Mouse (Mus musculus): ENCODE measurements around the gene Il23a. TPM values are rescaled to one million over a fixed set of nuclear protein-coding genes. Genes with fewer than 3 reads are reported as not detected.
"Not testable (repeated sequence)": the region's sequence is repeated elsewhere in the genome, so short reads cannot be mapped to it uniquely, and the experiment has no call there.

The Il23a gene
- polyA plus RNA-seq, 1 experiment from 2014 or later = 4.3 TPM

DNA sequence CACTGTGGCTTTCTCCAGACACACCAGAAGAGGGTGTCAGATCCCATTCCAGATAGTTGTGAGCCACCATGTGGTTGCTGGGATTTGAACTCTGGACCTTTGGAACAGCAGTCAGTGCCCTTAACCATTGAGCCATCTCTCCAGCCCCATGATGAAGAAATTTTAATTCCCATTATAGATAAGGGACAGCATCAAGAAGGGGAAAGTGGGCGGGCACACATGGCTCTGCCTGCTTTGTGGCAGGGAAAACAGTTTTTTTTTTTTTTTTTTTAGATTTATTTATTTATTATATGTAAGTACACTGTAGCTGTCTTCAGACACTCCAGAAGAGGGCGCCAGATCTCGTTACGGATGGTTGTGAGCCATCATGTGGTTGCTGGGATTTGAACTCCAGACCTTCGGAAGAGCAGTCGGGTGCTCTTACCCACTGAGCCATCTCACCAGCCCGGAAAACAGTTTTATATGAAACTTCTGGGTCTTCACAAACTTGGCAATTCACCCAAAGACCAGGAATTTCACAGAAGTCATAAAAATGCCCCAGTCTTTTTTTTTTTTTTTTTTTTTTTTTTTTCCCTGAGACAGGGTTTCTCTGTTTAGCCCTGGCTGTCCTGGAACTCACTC lies 25.6 kb downstream of the Il23a start:
- WGBS = 97% methylated on average over 4 of the region's 7 CpGs
- H3K4me1 ChIP-seq (ENCODE audit: control insufficient read depth in 2 of 2, insufficient read depth in 2 of 2, low read length in 2 of 2); H3K9me3 ChIP-seq (ENCODE audit: control insufficient read depth, low read length); H3K27me3 ChIP-seq (ENCODE audit: control insufficient read depth, insufficient read depth, low read length); H3K4me2 ChIP-seq (ENCODE audit: low read length); H3K27ac ChIP-seq (replicated peaks in 1 of 2; ENCODE audit: control insufficient read depth in 1 of 2, insufficient read depth in 1 of 2, low read depth in 2 of 2, low read length in 2 of 2); H3K9ac ChIP-seq (ENCODE audit: low read length); ATAC-seq (ENCODE audit: insufficient number of reproducible peaks, insufficient read depth, low FRiP score, low read depth); H3K4me3 ChIP-seq (ENCODE audit: control insufficient read depth in 1 of 2, insufficient read depth in 1 of 2, low read depth in 1 of 2, low read length in 2 of 2): not testable (repeated sequence)
- H3K36me3 ChIP-seq (ENCODE audit: control insufficient read depth, insufficient read depth, low read length) = peaks cover 14% of the 10 kb centered on the region

DNA sequence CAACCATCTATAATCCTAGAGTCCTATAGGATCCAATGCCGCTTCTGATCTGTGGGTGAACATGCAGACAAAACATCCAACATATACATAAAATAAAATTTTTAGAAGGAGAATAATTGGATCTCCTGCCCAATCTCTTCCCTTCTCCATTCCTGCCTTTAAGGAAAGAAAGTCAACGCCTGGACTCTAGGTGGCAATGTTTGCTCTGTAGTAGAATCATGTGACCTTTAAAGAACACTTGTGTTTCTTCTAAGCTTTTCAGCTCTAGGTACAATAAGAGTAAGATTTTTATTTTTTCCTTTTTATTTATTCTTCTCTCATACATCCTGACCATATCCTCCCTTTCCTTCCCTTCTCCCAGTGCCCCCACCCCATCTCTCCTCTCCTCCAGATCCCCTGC lies 26.7 kb downstream of the Il23a start:
- Histone ChIP-seq H3K4me1 (ENCODE audit: control insufficient read depth in 2 of 2, insufficient read depth in 2 of 2, low read length in 2 of 2) (no peaks in the 10 kb centered on the region), H3K9ac (ENCODE audit: low read length) (no peak overlapping the region), H3K4me2 (ENCODE audit: low read length) (no peak overlapping the region), H3K27me3 (ENCODE audit: control insufficient read depth, insufficient read depth, low read length) (no peaks in the 10 kb centered on the region), H3K4me3 (ENCODE audit: control insufficient read depth in 1 of 2, insufficient read depth in 1 of 2, low read depth in 1 of 2, low read length in 2 of 2) (no peak overlapping the region), H3K27ac (replicated peaks in 1 of 2; ENCODE audit: control insufficient read depth in 1 of 2, insufficient read depth in 1 of 2, low read depth in 2 of 2, low read length in 2 of 2) (no peak overlapping the region), H3K9me3 (ENCODE audit: control insufficient read depth, low read length) (no peaks in the 10 kb centered on the region), H3K36me3 (ENCODE audit: control insufficient read depth, insufficient read depth, low read length) (peaks cover 10% of the 10 kb centered on the region)
- WGBS = 54% methylated on average over 2 of the region's 2 CpGs
- ATAC-seq (ENCODE audit: insufficient number of reproducible peaks, insufficient read depth, low FRiP score, low read depth) = no peak

DNA sequence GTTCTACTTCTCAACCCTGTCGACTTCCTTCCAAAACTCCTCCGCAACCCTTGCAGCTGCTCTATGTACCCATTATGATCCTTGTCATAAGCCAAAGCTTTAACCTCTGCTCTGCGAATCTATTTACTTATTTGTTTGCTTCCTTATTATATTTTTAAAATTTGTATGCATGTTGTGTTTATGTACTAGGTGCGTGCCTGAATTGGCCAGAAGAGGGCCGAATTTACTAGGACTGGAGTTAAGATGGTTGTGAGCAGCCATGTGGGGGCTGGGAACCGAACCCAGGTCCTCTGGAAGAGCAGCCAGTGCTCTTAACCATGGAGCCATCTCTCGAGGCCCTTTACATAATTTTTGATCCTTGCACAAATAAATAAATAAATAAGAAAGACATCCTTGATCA lies 27.7 kb downstream of the Il23a start:
- no peaks in the 10 kb centered on the region for H3K27me3 ChIP-seq (ENCODE audit: control insufficient read depth, insufficient read depth, low read length)
- H3K27ac ChIP-seq (replicated peaks in 1 of 2; ENCODE audit: control insufficient read depth in 1 of 2, insufficient read depth in 1 of 2, low read depth in 2 of 2, low read length in 2 of 2) = peak overlapping the region; percentile 44 to 72
- peak overlapping the region; percentile 82 for H3K4me2 ChIP-seq (ENCODE audit: low read length)
- H3K4me3 ChIP-seq (ENCODE audit: control insufficient read depth in 1 of 2, insufficient read depth in 1 of 2, low read depth in 1 of 2, low read length in 2 of 2) = peak overlapping the region; percentile 81 to 83
- no peaks in the 10 kb centered on the region for H3K9me3 ChIP-seq (ENCODE audit: control insufficient read depth, low read length)
- H3K4me1 ChIP-seq (ENCODE audit: control insufficient read depth in 2 of 2, insufficient read depth in 2 of 2, low read length in 2 of 2) = no peaks in the 10 kb centered on the region
- WGBS = 46% methylated on average over 7 of the region's 7 CpGs
- no peak for ATAC-seq (ENCODE audit: insufficient number of reproducible peaks, insufficient read depth, low FRiP score, low read depth)
- H3K36me3 ChIP-seq (ENCODE audit: control insufficient read depth, insufficient read depth, low read length) = peaks cover 4% of the 10 kb centered on the region; the same call in 1 of the 2 replicates
- peak overlapping the region; percentile 86 for H3K9ac ChIP-seq (ENCODE audit: low read length)

DNA sequence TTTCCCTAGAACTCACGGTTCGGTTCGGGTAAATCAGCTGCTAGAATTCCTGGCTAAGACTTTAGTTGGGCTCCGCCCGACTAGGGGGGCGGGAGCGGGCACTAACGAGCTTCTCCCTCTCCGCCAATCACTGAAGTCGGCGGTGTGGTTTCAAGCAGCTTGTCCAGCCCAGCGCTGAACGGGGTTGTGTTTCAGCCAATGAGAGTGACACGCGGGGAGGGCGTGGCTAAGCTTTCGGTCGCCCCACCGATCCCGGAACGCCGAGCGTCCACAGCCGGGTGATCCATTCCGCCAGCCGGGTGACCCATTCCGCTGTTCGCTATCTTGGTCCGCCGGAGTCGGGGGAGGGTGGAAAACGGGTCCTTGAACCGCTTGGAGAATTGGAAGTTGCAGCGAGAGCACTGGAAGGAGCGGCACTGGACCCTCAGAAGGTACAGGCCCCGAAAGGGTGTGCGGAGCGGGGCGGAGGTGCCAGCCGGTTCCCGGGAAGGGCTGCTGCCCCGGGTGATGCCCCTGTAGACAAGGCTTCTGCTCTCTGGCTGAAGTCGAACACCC lies 28.2 kb downstream of the Il23a start, which contains the start of gene Stat2:
Gene Stat2, plus strand, starts transcription at position 273 of the 555 bp plus-strand sequence.
- WGBS = under 1% methylated on average over 43 of the region's 43 CpGs
- peak within 1 kb of the TSS; percentile 82 for H3K4me2 ChIP-seq (ENCODE audit: low read length)
- peak within 1 kb of the TSS; percentile 81 to 83 for H3K4me3 ChIP-seq (ENCODE audit: control insufficient read depth in 1 of 2, insufficient read depth in 1 of 2, low read depth in 1 of 2, low read length in 2 of 2)
- H3K27me3 ChIP-seq (ENCODE audit: control insufficient read depth, insufficient read depth, low read length) = no peaks in the 10 kb centered on the region
- H3K9ac ChIP-seq (ENCODE audit: low read length) = peak within 1 kb of the TSS; percentile 86
- peaks cover 4% of the 10 kb centered on the region; the same call in 1 of the 2 replicates for H3K36me3 ChIP-seq (ENCODE audit: control insufficient read depth, insufficient read depth, low read length)
- H3K4me1 ChIP-seq (ENCODE audit: control insufficient read depth in 2 of 2, insufficient read depth in 2 of 2, low read length in 2 of 2) = no peaks in the 10 kb centered on the region
- ATAC-seq (ENCODE audit: insufficient number of reproducible peaks, insufficient read depth, low FRiP score, low read depth) = peak; percentile 99
- peak within 1 kb of the TSS; percentile 44 to 72 for H3K27ac ChIP-seq (replicated peaks in 1 of 2; ENCODE audit: control insufficient read depth in 1 of 2, insufficient read depth in 1 of 2, low read depth in 2 of 2, low read length in 2 of 2)
- no peaks in the 10 kb centered on the region for H3K9me3 ChIP-seq (ENCODE audit: control insufficient read depth, low read length)

DNA sequence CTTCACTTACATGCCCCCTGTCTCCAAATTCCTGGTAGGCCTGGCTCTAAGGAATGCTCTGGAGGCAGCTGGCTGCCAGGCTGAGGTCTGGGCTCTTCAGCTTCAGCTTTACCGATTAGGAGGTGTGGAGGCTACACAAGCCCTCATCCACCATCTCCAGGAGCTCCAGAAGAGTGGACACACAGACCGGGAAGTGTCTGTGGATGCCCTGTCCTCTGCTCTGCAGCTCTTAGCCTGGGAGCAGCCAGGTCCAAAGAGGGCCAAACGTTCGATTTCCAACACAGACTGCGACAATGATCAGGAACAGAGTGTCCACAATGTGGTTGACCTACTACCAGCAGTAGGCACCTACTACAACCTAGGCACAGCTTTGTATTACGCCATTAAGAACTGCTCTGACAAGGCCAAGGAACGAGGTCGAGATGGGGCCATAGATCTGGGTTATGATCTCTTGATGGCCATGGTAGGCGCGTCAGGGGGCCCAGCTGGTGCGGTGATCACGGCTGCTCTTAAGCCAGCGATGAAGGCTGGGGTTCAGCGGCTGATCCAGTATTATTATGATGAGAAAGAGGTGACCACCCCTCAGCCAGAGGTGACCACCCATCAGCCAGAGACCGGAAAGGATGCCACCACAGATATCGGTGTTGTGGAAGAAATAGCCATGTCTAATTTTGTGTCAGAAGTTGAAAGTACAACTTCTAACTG lies 29.2 kb downstream of the Il23a start:
- Histone ChIP-seq H3K4me2 (ENCODE audit: low read length) (peak overlapping the region; percentile 82), H3K9me3 (ENCODE audit: control insufficient read depth, low read length) (no peaks in the 10 kb centered on the region), H3K4me1 (ENCODE audit: control insufficient read depth in 2 of 2, insufficient read depth in 2 of 2, low read length in 2 of 2) (no peaks in the 10 kb centered on the region), H3K4me3 (ENCODE audit: control insufficient read depth in 1 of 2, insufficient read depth in 1 of 2, low read depth in 1 of 2, low read length in 2 of 2) (no peak overlapping the region), H3K27me3 (ENCODE audit: control insufficient read depth, insufficient read depth, low read length) (no peaks in the 10 kb centered on the region), H3K9ac (ENCODE audit: low read length) (peak overlapping the region; percentile 65; the same call in 1 of the 2 replicates), H3K36me3 (ENCODE audit: control insufficient read depth, insufficient read depth, low read length) (no peaks in the 10 kb centered on the region), H3K27ac (replicated peaks in 1 of 2; ENCODE audit: control insufficient read depth in 1 of 2, insufficient read depth in 1 of 2, low read depth in 2 of 2, low read length in 2 of 2) (no peak overlapping the region)
- no peak for ATAC-seq (ENCODE audit: insufficient number of reproducible peaks, insufficient read depth, low FRiP score, low read depth)
- 84% methylated on average over 16 of the region's 16 CpGs for WGBS

DNA sequence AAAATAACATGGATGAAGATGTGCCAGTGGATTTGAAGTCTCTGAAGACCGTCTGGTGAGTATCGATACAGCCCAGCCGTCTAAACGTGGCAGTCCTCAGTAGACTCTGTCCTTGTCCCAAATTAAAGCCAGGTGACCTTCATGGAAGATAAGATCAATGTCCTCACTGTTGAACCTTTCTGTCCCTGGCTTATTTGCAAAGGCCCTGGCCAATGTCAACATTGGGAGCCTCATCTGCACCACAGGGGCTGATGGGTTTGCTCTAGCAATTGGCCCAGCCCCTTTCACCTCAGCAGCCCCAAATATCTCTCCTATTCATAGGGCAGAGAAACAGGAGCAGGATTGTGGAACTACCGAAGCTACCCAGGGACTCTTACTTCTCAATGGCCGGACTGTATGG lies 30.2 kb downstream of the Il23a start, which contains the start of gene Apof:
Gene Apof, plus strand, starts transcription at position 301 of the 400 bp plus-strand sequence.
- H3K4me1 ChIP-seq (ENCODE audit: control insufficient read depth in 2 of 2, insufficient read depth in 2 of 2, low read length in 2 of 2) = no peaks in the 10 kb centered on the region
- H3K4me2 ChIP-seq (ENCODE audit: low read length) = no peak within 1 kb of the TSS
- H3K9ac ChIP-seq (ENCODE audit: low read length) = no peak within 1 kb of the TSS
- no peaks in the 10 kb centered on the region for H3K27me3 ChIP-seq (ENCODE audit: control insufficient read depth, insufficient read depth, low read length)
- ATAC-seq (ENCODE audit: insufficient number of reproducible peaks, insufficient read depth, low FRiP score, low read depth) = no peak
- no peaks in the 10 kb centered on the region for H3K36me3 ChIP-seq (ENCODE audit: control insufficient read depth, insufficient read depth, low read length)
- no peak within 1 kb of the TSS for H3K4me3 ChIP-seq (ENCODE audit: control insufficient read depth in 1 of 2, insufficient read depth in 1 of 2, low read depth in 1 of 2, low read length in 2 of 2)
- no peaks in the 10 kb centered on the region for H3K9me3 ChIP-seq (ENCODE audit: control insufficient read depth, low read length)
- 60% methylated on average over 6 of the region's 6 CpGs for whole genome bisulfite sequencing
- no peak within 1 kb of the TSS for H3K27ac ChIP-seq (replicated peaks in 1 of 2; ENCODE audit: control insufficient read depth in 1 of 2, insufficient read depth in 1 of 2, low read depth in 2 of 2, low read length in 2 of 2)

- no peaks in the 10 kb centered on the region for H3K27me3 ChIP-seq (ENCODE audit: control insufficient read depth, insufficient read depth, low read length)
- peaks cover 0 to 4% of the 10 kb centered on the region in 2 experiments; a peak in 1 of 4 replicates for H3K4me1 ChIP-seq (ENCODE audit: control insufficient read depth in 2 of 2, insufficient read depth in 2 of 2, low read length in 2 of 2)
- H3K36me3 ChIP-seq (ENCODE audit: control insufficient read depth, insufficient read depth, low read length) = no peaks in the 10 kb centered on the region
- no peak for ATAC-seq (ENCODE audit: insufficient number of reproducible peaks, insufficient read depth, low FRiP score, low read depth)
- no peak overlapping the region for H3K4me3 ChIP-seq (ENCODE audit: control insufficient read depth in 1 of 2, insufficient read depth in 1 of 2, low read depth in 1 of 2, low read length in 2 of 2)
- no peak overlapping the region for H3K9ac ChIP-seq (ENCODE audit: low read length)
- H3K4me2 ChIP-seq (ENCODE audit: low read length) = no peak overlapping the region
- 73% methylated on average over 6 of the region's 6 CpGs for WGBS
- H3K9me3 ChIP-seq (ENCODE audit: control insufficient read depth, low read length) = no peaks in the 10 kb centered on the region
- no peak overlapping the region for H3K27ac ChIP-seq (replicated peaks in 1 of 2; ENCODE audit: control insufficient read depth in 1 of 2, insufficient read depth in 1 of 2, low read depth in 2 of 2, low read length in 2 of 2)
Measured at GRCm38 (mm10) chr10:128263393-128264310, 34.9 kb downstream of the Il23a start.

Measured in heart, embryonic 14.5 days (tissue).